Mouse (Mus musculus): ENCODE measurements around the gene Kcnk1.

Kcnk1 gene

GRCm38 (mm10) chr8:125995101-125995986 is at the start of gene Kcnk1:
Gene Kcnk1 (plus strand): TSS chr8:125995170.
- peak; percentile 77 for DNase-seq

- DNase-seq: no peak
Measured at GRCm38 (mm10) chr8:125948696-125949308, 46.2 kb upstream of the Kcnk1 start.

- DNase-seq: peak; percentile 97
Measured at GRCm38 (mm10) chr8:125950007-125950940, 44.7 kb upstream of the Kcnk1 start.

- DNase-seq: peak; percentile 83
Measured at GRCm38 (mm10) chr8:125955671-125956070, 39.3 kb upstream of the Kcnk1 start.

- peak; percentile 43 for DNase-seq
Measured at GRCm38 (mm10) chr8:125956796-125957195, 38.2 kb upstream of the Kcnk1 start.

GRCm38 (mm10) chr8:125957226-125957993 is 37.6 kb upstream of the Kcnk1 start:
- DNase-seq: peak; percentile 65

- DNase-seq: no peak
Measured at GRCm38 (mm10) chr8:125957994-125958368, 37.0 kb upstream of the Kcnk1 start.

GRCm38 (mm10) chr8:125959363-125959771 is 35.6 kb upstream of the Kcnk1 start:
- DNase-seq: peak; percentile 54

- DNase-seq: no peak
Measured at GRCm38 (mm10) chr8:125960037-125960436, 34.9 kb upstream of the Kcnk1 start.

- peak; percentile 90 for DNase-seq
Measured at GRCm38 (mm10) chr8:125961790-125962189, 33.2 kb upstream of the Kcnk1 start.

GRCm38 (mm10) chr8:125963807-125964211 is 31.2 kb upstream of the Kcnk1 start:
- DNase-seq: peak; percentile 73

GRCm38 (mm10) chr8:125971336-125971735 is 23.6 kb upstream of the Kcnk1 start:
- DNase-seq: no peak

GRCm38 (mm10) chr8:125975981-125976380 is 19.0 kb upstream of the Kcnk1 start:
- DNase-seq: no peak

GRCm38 (mm10) chr8:125980826-125981225 is 14.1 kb upstream of the Kcnk1 start:
- DNase-seq: no peak

GRCm38 (mm10) chr8:125983515-125983914 is 11.5 kb upstream of the Kcnk1 start:
- DNase-seq: no peak

- DNase-seq: no peak
Measured at GRCm38 (mm10) chr8:125984140-125984539, 10.8 kb upstream of the Kcnk1 start.

- DNase-seq: no peak
Measured at GRCm38 (mm10) chr8:125985364-125985763, 9.6 kb upstream of the Kcnk1 start.

GRCm38 (mm10) chr8:125986999-125987589 is 7.9 kb upstream of the Kcnk1 start:
- DNase-seq: peak; percentile 94

GRCm38 (mm10) chr8:125987996-125988395 is 7.0 kb upstream of the Kcnk1 start:
- DNase-seq: no peak

GRCm38 (mm10) chr8:125993636-125994035 is 1.3 kb upstream of the Kcnk1 start:
- no peak for DNase-seq

GRCm38 (mm10) chr8:125996031-125996839 is 1.3 kb downstream of the Kcnk1 start:
- DNase-seq: peak; percentile 52

Data from retina, postnatal 1 day (tissue).